16 mouse cellular contexts compared by ENCODE assay signal in the genomic region with DNA sequence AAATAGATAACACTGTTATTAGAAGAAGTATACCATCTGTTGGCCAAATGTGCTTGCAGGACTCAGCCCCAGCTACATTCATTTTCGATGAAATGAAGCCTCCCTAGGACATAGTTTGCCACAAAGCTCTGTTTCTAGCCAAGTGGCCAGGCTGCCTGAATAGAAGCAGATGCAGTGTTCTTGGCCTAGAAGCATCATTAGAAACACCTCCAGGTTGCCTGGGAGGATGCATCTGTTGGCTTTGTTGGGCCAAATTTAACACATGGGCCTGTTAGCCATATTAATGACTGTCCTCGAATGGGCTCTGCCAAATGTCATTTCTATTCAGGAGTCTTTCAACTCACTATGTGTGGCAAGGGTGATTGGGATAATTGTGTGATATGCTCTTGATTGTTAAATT.
DNase-seq lines count a peak whose midpoint lies in the region; ATAC-seq and TF ChIP-seq lines count a peak whose summit lies in the region.
"Had no signal": no experiment of that assay in that cellular context is flagged by ENCODE, and none has a peak within 500 bp of the region (broad histone marks: within the 10 kb centered on the region; RNA-seq: fewer than 3 reads in every experiment).

No protein-coding gene starts in this region.

- H3K4me1 ChIP-seq in hindbrain, postnatal 0 days (ENCODE audit: insufficient read depth, low read length), result no peaks in the 10 kb centered on the region
- H3K4me1 ChIP-seq in hindbrain, embryonic 11.5 days (replicated peaks; ENCODE audit: control insufficient read depth, insufficient read depth, low read length), result no peaks in the 10 kb centered on the region
- H3K4me1 ChIP-seq: intestine, embryonic 15.5 days; lung, embryonic 15.5 days; neural tube, embryonic 15.5 days had no signal

- no peak overlapping the region for H3K27ac ChIP-seq in hindbrain, postnatal 0 days
- no peak overlapping the region for H3K27ac ChIP-seq in hindbrain, embryonic 11.5 days (ENCODE audit: low read depth, low read length)
- H3K27ac ChIP-seq: intestine, embryonic 15.5 days; lung, embryonic 15.5 days; neural tube, embryonic 15.5 days had no signal

- H3K36me3 ChIP-seq in hindbrain, postnatal 0 days (ENCODE audit: insufficient read depth, low read length), result no peaks in the 10 kb centered on the region
- no peaks in the 10 kb centered on the region for H3K36me3 ChIP-seq in hindbrain, embryonic 11.5 days (ENCODE audit: control insufficient read depth, insufficient read depth, low read length)
- H3K36me3 ChIP-seq: intestine, embryonic 15.5 days; lung, embryonic 15.5 days; neural tube, embryonic 15.5 days had no signal

- no peaks in the 10 kb centered on the region for H3K9me3 ChIP-seq in hindbrain, postnatal 0 days (ENCODE audit: low read length)
- H3K9me3 ChIP-seq in hindbrain, embryonic 11.5 days (ENCODE audit: control insufficient read depth, low read length), result no peaks in the 10 kb centered on the region
- H3K9me3 ChIP-seq: intestine, embryonic 15.5 days; lung, embryonic 15.5 days; neural tube, embryonic 15.5 days had no signal

- 42% methylated on average over 2 of the region's 2 CpGs for WGBS in hindbrain, postnatal 0 days
- whole genome bisulfite sequencing in hindbrain, embryonic 11.5 days, result 77% methylated on average over 2 of the region's 2 CpGs

- no peak for TF ChIP-seq CTCF in hindbrain, postnatal 0 days (IDR thresholded peaks at IDR 0.05; ENCODE audit: low read depth)

- no peak overlapping the region for H3K9ac ChIP-seq in hindbrain, postnatal 0 days (replicated peaks; ENCODE audit: low read length)
- H3K9ac ChIP-seq in hindbrain, embryonic 11.5 days (ENCODE audit: low read depth, low read length), result no peak overlapping the region
- H3K9ac ChIP-seq: intestine, embryonic 15.5 days; lung, embryonic 15.5 days; neural tube, embryonic 15.5 days had no signal

- no peaks in the 10 kb centered on the region for H3K27me3 ChIP-seq in hindbrain, postnatal 0 days (ENCODE audit: insufficient read depth, low read length)
- no peaks in the 10 kb centered on the region for H3K27me3 ChIP-seq in hindbrain, embryonic 11.5 days (ENCODE audit: control insufficient read depth, insufficient read depth, low read length)
- H3K27me3 ChIP-seq: intestine, embryonic 15.5 days; lung, embryonic 15.5 days; neural tube, embryonic 15.5 days had no signal

- DNase-seq in hindbrain, postnatal 0 days (ENCODE audit: low spot score), result peak; percentile 78
- no peak for DNase-seq in hindbrain, embryonic 11.5 days (ENCODE audit: low spot score)
- peak; percentile 94 for DNase-seq in cerebellum, adult 11-12 months
- peak; percentile 83 to 90 for DNase-seq in cerebellum, postnatal 36 days
- DNase-seq in layer of hippocampus, postnatal 14 days (ENCODE audit: low spot score in 2 of 2), result peak; percentile 64 to 95
- no peak for DNase-seq in embryo, embryonic 10.5 days (ENCODE audit: low spot score)
- no peak for DNase-seq in thymus, postnatal 10 days (ENCODE audit: low spot score in 2 of 2)
- DNase-seq in testis, postnatal 14 days (ENCODE audit: low spot score), result no peak
- DNase-seq: adrenal gland, postnatal 10 days; kidney, postnatal 10 days; right cerebral cortex, adult 18-20 months; thymus, adult 18-20 months had no signal

- peak; percentile 86 for ATAC-seq in hindbrain, postnatal 0 days
- no peak for ATAC-seq in hindbrain, embryonic 11.5 days (ENCODE audit: low FRiP score)
- ATAC-seq: intestine, embryonic 15.5 days had no signal

- H3K4me3 ChIP-seq in hindbrain, postnatal 0 days (ENCODE audit: low read length), result no peak overlapping the region
- H3K4me3 ChIP-seq in hindbrain, embryonic 11.5 days (ENCODE audit: low read depth, low read length), result no peak overlapping the region
- H3K4me3 ChIP-seq: intestine, embryonic 15.5 days; lung, embryonic 15.5 days; neural tube, embryonic 15.5 days had no signal

- H3K4me2 ChIP-seq in hindbrain, postnatal 0 days (ENCODE audit: low read depth, low read length), result no peak overlapping the region
- H3K4me2 ChIP-seq in hindbrain, embryonic 11.5 days (replicated peaks; ENCODE audit: low read depth, low read length), result no peak overlapping the region
- H3K4me2 ChIP-seq: intestine, embryonic 15.5 days; liver, embryonic 11.5 days; lung, embryonic 15.5 days; neural tube, embryonic 15.5 days had no signal

Comparison
In these comparisons a context has a peak if more than half of its experiments do, and no peak if none do; other contexts are left out.
1. DNase-seq: peak in hindbrain, postnatal 0 days (single experiment), cerebellum, adult 11-12 months (single experiment), cerebellum, postnatal 36 days (2 of 2) and layer of hippocampus, postnatal 14 days (2 of 2); none in hindbrain, embryonic 11.5 days (single experiment), embryo, embryonic 10.5 days (single experiment), thymus, postnatal 10 days (0 of 2) and testis, postnatal 14 days (single experiment).